Mouse (Mus musculus): ENCODE data around the gene Snx11. TPM values are rescaled to one million over a fixed set of nuclear protein-coding genes. Genes with fewer than 3 reads are reported as not detected.

Snx11 gene
- polyA plus RNA-seq, 1 experiment, result 18.4 TPM

- Histone ChIP-seq H3K4me2 (ENCODE audit: low read depth) (peak overlapping the region; percentile 96), H3K27me3 (ENCODE audit: control insufficient read depth, insufficient read depth, insufficient read length) (no peaks in the 10 kb centered on the region), H3K4me3 (peak overlapping the region; percentile 93), H3K79me2 (ENCODE audit: control insufficient read depth, insufficient read depth) (peaks cover 82% of the 10 kb centered on the region), H3K36me3 (ENCODE audit: control insufficient read depth, insufficient read depth) (peaks cover 40% of the 10 kb centered on the region), H3ac (ENCODE audit: control insufficient read depth, insufficient read length) (peak overlapping the region; percentile 67)
- TF ChIP-seq POLR2A (IDR thresholded peaks at IDR 0.05; ENCODE audit: insufficient read length, low read depth) (peak; percentile 89), MYOD1 (IDR thresholded peaks at IDR 0.05; ENCODE audit: control insufficient read depth in 1 of 3, insufficient read length in 2 of 3, low read depth in 2 of 3) (peak in 1 of 3 experiments; percentile 62), E2F4 (IDR thresholded peaks at IDR 0.05; ENCODE audit: insufficient read depth) (no peak), MYOG (IDR thresholded peaks at IDR 0.05; ENCODE audit: control insufficient read depth in 1 of 3, insufficient read depth in 1 of 3, insufficient read length in 2 of 3, low read depth in 2 of 3) (peak in 1 of 3 experiments; percentile 67), POLR2AphosphoS2 (IDR thresholded peaks at IDR 0.05; ENCODE audit: insufficient read length, low read depth) (peak; percentile 94), CEBPB (IDR thresholded peaks at IDR 0.05; ENCODE audit: insufficient read depth, poor library complexity, severe bottlenecking) (no peak)
Measured at GRCm38 (mm10) chr11:96823880-96824782, 46.8 kb upstream of the Snx11 start.

GRCm38 (mm10) chr11:96823471-96823837, 46.1 kb upstream of the Snx11 start:
- Histone ChIP-seq H3K36me3 (ENCODE audit: control insufficient read depth, insufficient read depth) (peaks cover 47% of the 10 kb centered on the region), H3K4me3 (peak overlapping the region; percentile 93), H3K79me2 (ENCODE audit: control insufficient read depth, insufficient read depth) (peaks cover 82% of the 10 kb centered on the region), H3K27me3 (ENCODE audit: control insufficient read depth, insufficient read depth, insufficient read length) (no peaks in the 10 kb centered on the region), H3ac (ENCODE audit: control insufficient read depth, insufficient read length) (peak overlapping the region; percentile 67), H3K4me2 (ENCODE audit: low read depth) (peak overlapping the region; percentile 77)
- TF ChIP-seq MAX (IDR thresholded peaks at IDR 0.05; ENCODE audit: low read depth), result no peak
- no peak for TF ChIP-seq USF1 (IDR thresholded peaks at IDR 0.05; ENCODE audit: low read depth)
- TF ChIP-seq E2F4 (IDR thresholded peaks at IDR 0.05; ENCODE audit: insufficient read depth), result no peak
- no peak for TF ChIP-seq MYOD1 (IDR thresholded peaks at IDR 0.05; ENCODE audit: control insufficient read depth in 1 of 3, insufficient read length in 2 of 3, low read depth in 2 of 3)
- TF ChIP-seq REST (IDR thresholded peaks at IDR 0.05; ENCODE audit: insufficient read depth, insufficient read length), result no peak
- TF ChIP-seq SRF (IDR thresholded peaks at IDR 0.05; ENCODE audit: control insufficient read depth, insufficient read length, low read depth), result no peak
- no peak for TF ChIP-seq POLR2AphosphoS2 (IDR thresholded peaks at IDR 0.05; ENCODE audit: insufficient read length, low read depth)
- no peak for TF ChIP-seq TCF3 (IDR thresholded peaks at IDR 0.05; ENCODE audit: insufficient read length, low read depth)
- no peak for TF ChIP-seq CEBPB (IDR thresholded peaks at IDR 0.05; ENCODE audit: insufficient read depth, poor library complexity, severe bottlenecking)
- no peak for TF ChIP-seq POLR2A (IDR thresholded peaks at IDR 0.05; ENCODE audit: insufficient read length, low read depth)
- TF ChIP-seq MYOG (IDR thresholded peaks at IDR 0.05; ENCODE audit: control insufficient read depth in 1 of 3, insufficient read depth in 1 of 3, insufficient read length in 2 of 3, low read depth in 2 of 3), result no peak
- no peak for TF ChIP-seq TCF12 (IDR thresholded peaks at IDR 0.05; ENCODE audit: insufficient read depth, poor library complexity, severe bottlenecking)

GRCm38 (mm10) chr11:96822675-96823470, 45.5 kb upstream of the Snx11 start:
- Histone ChIP-seq H3K4me2 (ENCODE audit: low read depth) (peak overlapping the region; percentile 89), H3K4me3 (peak overlapping the region; percentile 93), H3K27me3 (ENCODE audit: control insufficient read depth, insufficient read depth, insufficient read length) (no peaks in the 10 kb centered on the region), H3K79me2 (ENCODE audit: control insufficient read depth, insufficient read depth) (peaks cover 82% of the 10 kb centered on the region), H3ac (ENCODE audit: control insufficient read depth, insufficient read length) (peak overlapping the region; percentile 67), H3K36me3 (ENCODE audit: control insufficient read depth, insufficient read depth) (peaks cover 53% of the 10 kb centered on the region)
- no peak for TF ChIP-seq E2F4 (IDR thresholded peaks at IDR 0.05; ENCODE audit: insufficient read depth)
- no peak for TF ChIP-seq TCF3 (IDR thresholded peaks at IDR 0.05; ENCODE audit: insufficient read length, low read depth)
- no peak for TF ChIP-seq REST (IDR thresholded peaks at IDR 0.05; ENCODE audit: insufficient read depth, insufficient read length)
- TF ChIP-seq MYOG (IDR thresholded peaks at IDR 0.05; ENCODE audit: control insufficient read depth in 1 of 3, insufficient read depth in 1 of 3, insufficient read length in 2 of 3, low read depth in 2 of 3), result peak in 1 of 3 experiments; percentile 6
- peak; percentile 87 for TF ChIP-seq POLR2A (IDR thresholded peaks at IDR 0.05; ENCODE audit: insufficient read length, low read depth)
- peak; percentile 9 for TF ChIP-seq MAX (IDR thresholded peaks at IDR 0.05; ENCODE audit: low read depth)
- TF ChIP-seq POLR2AphosphoS2 (IDR thresholded peaks at IDR 0.05; ENCODE audit: insufficient read length, low read depth), result peak; percentile 97
- TF ChIP-seq SRF (IDR thresholded peaks at IDR 0.05; ENCODE audit: control insufficient read depth, insufficient read length, low read depth), result no peak
- TF ChIP-seq TCF12 (IDR thresholded peaks at IDR 0.05; ENCODE audit: insufficient read depth, poor library complexity, severe bottlenecking), result no peak
- no peak for TF ChIP-seq MYOD1 (IDR thresholded peaks at IDR 0.05; ENCODE audit: control insufficient read depth in 1 of 3, insufficient read length in 2 of 3, low read depth in 2 of 3)
- peak; percentile 100 for TF ChIP-seq CEBPB (IDR thresholded peaks at IDR 0.05; ENCODE audit: insufficient read depth, poor library complexity, severe bottlenecking)
- TF ChIP-seq USF1 (IDR thresholded peaks at IDR 0.05; ENCODE audit: low read depth), result peak; percentile 24

- no peaks in the 10 kb centered on the region for H3K27me3 ChIP-seq (ENCODE audit: control insufficient read depth, insufficient read depth, insufficient read length)
- H3K4me3 ChIP-seq, result peak overlapping the region; percentile 93
- peaks cover 62% of the 10 kb centered on the region for H3K36me3 ChIP-seq (ENCODE audit: control insufficient read depth, insufficient read depth)
- H3ac ChIP-seq (ENCODE audit: control insufficient read depth, insufficient read length), result peak overlapping the region; percentile 4
- H3K4me2 ChIP-seq (ENCODE audit: low read depth), result peak overlapping the region; percentile 89
- TF ChIP-seq MAX (IDR thresholded peaks at IDR 0.05; ENCODE audit: low read depth) (no peak), POLR2AphosphoS2 (IDR thresholded peaks at IDR 0.05; ENCODE audit: insufficient read length, low read depth) (peak; percentile 90), POLR2A (IDR thresholded peaks at IDR 0.05; ENCODE audit: insufficient read length, low read depth) (peak; percentile 64)
- peaks cover 82% of the 10 kb centered on the region for H3K79me2 ChIP-seq (ENCODE audit: control insufficient read depth, insufficient read depth)
Measured at GRCm38 (mm10) chr11:96821956-96822355, 44.6 kb upstream of the Snx11 start.

Measured in myocyte (in vitro differentiated cells).